Mouse (Mus musculus) ES-E14 (cell line): ENCODE measurements around the gene Gmfg. TPM values are rescaled to one million over a fixed set of nuclear protein-coding genes. Genes with fewer than 3 reads are reported as not detected.
A peak's percentile ranks its signal among the peaks of the same experiment; 100 is the strongest.

ENCODE experiments used
- DNase-seq: peaks from one replicate; pipeline ENCODE4 v3.0.0-alpha.2; 2013; ENCODE audit warnings: low read depth, low spot score
- H3K27ac ChIP-seq: 2 replicates; pipeline ENCODE4 v1.5.1; 2012; ENCODE audit warnings: low read depth, mild to moderate bottlenecking, low read length, moderate library complexity, mixed read lengths; ENCODE audit not compliant: poor library complexity, insufficient read depth, severe bottlenecking
- H3K36me3 ChIP-seq: 2 replicates; pipeline ENCODE4 v1.6.1; 2012; ENCODE audit warnings: mild to moderate bottlenecking, low read length, moderate library complexity, mixed read lengths; ENCODE audit not compliant: control insufficient read depth, poor library complexity, insufficient read depth, severe bottlenecking
- H3K4me1 ChIP-seq, 2 experiments: fragments of 150-350 bp in 1 of 2; sonication (generic) in 1 of 2; 2 replicates each; pipeline ENCODE4 v1.6.1; 2012; ENCODE audit warnings: low read length in 2 of 2, mild to moderate bottlenecking in 1 of 2, mixed read lengths in 1 of 2; ENCODE audit not compliant: control insufficient read depth in 2 of 2, insufficient read depth in 2 of 2, poor library complexity in 1 of 2
- H3K4me3 ChIP-seq, 2 experiments: fragments of 150-350 bp in 1 of 2; sonication (generic) in 1 of 2; 2 replicates each; pipeline ENCODE4 v1.5.1; 2012; ENCODE audit warnings: low read length in 2 of 2, low read depth in 1 of 2, mild to moderate bottlenecking in 1 of 2, mixed read lengths in 1 of 2; ENCODE audit not compliant: insufficient read depth in 1 of 2, poor library complexity in 1 of 2, severe bottlenecking in 1 of 2
- H3K9ac ChIP-seq: 2 replicates; pipeline ENCODE4 v1.6.1; 2012; ENCODE audit warnings: low read depth, mild to moderate bottlenecking, low read length, mixed read lengths; ENCODE audit not compliant: poor library complexity, insufficient read depth, severe bottlenecking
- H3K9me3 ChIP-seq: fragments of 150-350 bp; sonication (generic); 2 replicates; pipeline ENCODE4 v1.6.1; 2012; ENCODE audit warnings: low read depth, mild to moderate bottlenecking, low read length; ENCODE audit not compliant: control insufficient read depth, insufficient read depth
- CHD2 ChIP-seq: IDR thresholded peaks from 2 replicates; pipeline ENCODE4 v1.6.1; 2014; ENCODE audit warnings: mild to moderate bottlenecking, low read depth, low read length, inconsistent platforms
- HCFC1 ChIP-seq: IDR thresholded peaks from 2 replicates; pipeline ENCODE4 v1.6.1; 2012; ENCODE audit warnings: low read length, inconsistent platforms, borderline replicate concordance; ENCODE audit not compliant: insufficient read depth
- MAFK ChIP-seq: IDR thresholded peaks from 2 replicates; pipeline ENCODE4 v1.6.1; 2014; ENCODE audit warnings: mild to moderate bottlenecking, low read depth, low read length, inconsistent platforms; ENCODE audit not compliant: insufficient read depth
- ZC3H11A ChIP-seq: IDR thresholded peaks from 2 replicates; pipeline ENCODE4 v1.6.1; 2012; ENCODE audit warnings: low read depth, mild to moderate bottlenecking, inconsistent platforms, low read length, borderline replicate concordance
- ZNF384 ChIP-seq: IDR thresholded peaks from 2 replicates; pipeline ENCODE4 v1.6.1; 2012; ENCODE audit warnings: low read depth, low read length, inconsistent platforms
- in situ Hi-C, 2 experiments: fragments of 600-800 bp; cut with MboI; formaldehyde crosslinking; loops; one replicate each; pipeline ENCODE4 v1.15.1; 2025; ENCODE audit warnings: low sequenced_read_pairs in 2 of 2, inconsistent platforms in 1 of 2; ENCODE audit not compliant: unreplicated experiment in 2 of 2
- total RNA-seq: library from RNA; depleted of rRNA; stranded (reverse); fragments of 300-350 nt; gene quantifications from 2 replicates; pipeline ENCODE4 v1.2.3, GENCODE M21; 2012; rRNA removed

Gene Gmfg
- total RNA-seq: 12.7 and 17.2 TPM in 2 replicates

DNA sequence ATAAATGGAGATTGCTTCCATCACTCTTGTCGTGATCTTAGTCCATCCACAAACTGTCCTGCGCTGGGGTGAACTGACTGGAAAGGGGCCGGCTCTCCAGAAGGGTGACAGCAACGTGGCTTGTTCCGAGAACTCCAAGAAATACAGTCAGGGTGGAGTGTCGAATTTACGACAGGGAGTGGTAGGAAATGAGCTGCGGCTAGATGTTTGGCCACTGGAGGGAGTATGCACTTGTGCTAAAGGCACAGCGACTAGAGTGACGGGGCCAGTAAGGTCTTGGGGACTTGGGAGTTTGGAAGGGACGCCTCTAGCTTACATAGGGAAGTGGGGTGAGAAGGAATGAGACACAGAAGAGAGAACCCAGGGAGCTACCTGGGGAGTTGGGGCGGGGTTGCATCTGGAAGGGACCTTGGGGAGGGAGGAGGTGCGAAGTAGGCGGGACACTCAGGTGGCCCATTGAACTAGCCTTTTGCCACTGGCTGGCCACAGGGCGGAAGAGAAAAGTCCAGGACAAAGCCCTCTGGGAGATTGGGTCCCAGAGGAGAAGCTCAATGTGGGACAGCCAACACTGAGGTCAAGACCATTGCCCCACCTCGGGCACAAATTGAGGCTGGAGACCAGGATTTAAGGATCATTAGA is at the start of gene Gmfg:
Gmfg (plus strand) TSS at position 516 of the 639 bp plus-strand sequence.
- TF ChIP-seq ZC3H11A (no peak), HCFC1 (no peak), MAFK (no peak), CHD2 (no peak), ZNF384 (no peak)
- H3K27ac ChIP-seq: peak within 1 kb of the TSS; percentile 73

GRCm38 (mm10) chr7:28390331-28390730 is 46.9 kb upstream of the Gmfg start:
- no peak for DNase-seq
- H3K4me1 ChIP-seq: peaks cover 0 to 6% of the 10 kb centered on the region in 2 experiments; a peak in 2 of 4 replicates
- H3K27ac ChIP-seq: no peak overlapping the region
- peaks cover 18% of the 10 kb centered on the region for H3K36me3 ChIP-seq
- in situ Hi-C loops: no loop called here
- H3K9me3 ChIP-seq: no peaks in the 10 kb centered on the region
- no peak for TF ChIP-seq CHD2
- TF ChIP-seq MAFK: no peak
- no peak for TF ChIP-seq HCFC1
- no peak for TF ChIP-seq ZNF384
- no peak for TF ChIP-seq ZC3H11A
- H3K4me3 ChIP-seq: no peak overlapping the region
- H3K9ac ChIP-seq: no peak overlapping the region

More for the DNA sequence above, at the start of gene Gmfg:
- Histone ChIP-seq H3K4me3 (peak within 1 kb of the TSS; percentile 70 to 76), H3K9ac (peak within 1 kb of the TSS; percentile 75), H3K36me3 (no peaks in the 10 kb centered on the region), H3K4me1 (peaks cover 0 to 4% of the 10 kb centered on the region in 2 experiments; a peak in 2 of 4 replicates), H3K9me3 (no peaks in the 10 kb centered on the region)
- in situ Hi-C loops: loop anchor here in 1 of 2 experiments (10.0 kb wide), 1 partner anchor 168 kb away; no protein-coding TSS in a partner anchor
- DNase-seq: peak; percentile 85

DNA sequence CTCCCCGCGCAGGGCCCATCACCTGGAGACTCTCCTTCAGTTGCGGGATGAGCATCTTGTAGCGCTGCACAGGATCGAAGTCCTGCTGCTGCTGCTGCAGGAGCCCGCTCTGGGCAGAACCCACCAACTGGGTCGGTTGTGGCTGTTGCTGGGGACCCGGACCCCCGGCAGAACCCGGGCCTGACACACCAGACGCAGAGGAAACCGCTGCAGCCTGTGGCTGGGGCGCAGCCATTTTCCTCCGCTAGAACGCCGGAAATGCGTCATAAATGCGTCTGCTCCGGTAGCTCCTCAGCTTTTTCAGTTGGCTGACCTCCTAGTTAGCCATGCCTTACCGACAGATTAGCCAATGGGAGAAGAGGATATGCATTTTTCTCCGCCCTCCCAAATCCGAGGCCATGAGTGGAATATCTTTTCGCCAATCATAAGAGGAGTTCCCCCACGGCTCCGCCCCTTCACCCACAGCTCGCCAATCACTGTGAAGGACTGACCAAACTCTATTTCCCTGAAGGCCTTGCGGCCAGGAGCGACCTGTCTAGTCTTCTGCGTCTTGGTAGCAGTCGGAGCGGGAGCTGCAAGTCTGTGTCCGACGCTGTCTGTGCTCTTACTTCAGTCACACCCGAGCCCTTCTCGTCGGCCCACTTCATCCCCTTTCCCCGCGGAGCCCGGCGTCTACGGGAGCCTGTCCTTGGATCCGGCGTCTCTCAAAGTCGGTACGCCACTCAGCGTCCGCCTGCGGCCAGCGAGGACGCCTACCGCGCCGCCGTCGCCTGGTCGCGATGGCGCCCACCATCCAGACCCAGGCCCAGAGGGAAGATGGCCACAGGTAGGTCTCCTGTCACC is 44.6 kb upstream of the Gmfg start, which contains the start of the genes Med29 and Paf1:
Med29 (minus strand) TSS at position 280 of the 843 bp plus-strand sequence.
Paf1 (plus strand) TSS at position 523 of the 843 bp plus-strand sequence.
- Histone ChIP-seq H3K27ac (peak within 1 kb of the TSS; percentile 35; the same call in 1 of the 2 replicates), H3K9me3 (no peaks in the 10 kb centered on the region), H3K9ac (peak within 1 kb of the TSS; percentile 89), H3K4me3 (peak within 1 kb of the TSS; percentile 93 to 99), H3K4me1 (no peaks in the 10 kb centered on the region), H3K36me3 (peaks cover 29% of the 10 kb centered on the region)
- DNase-seq: peak; percentile 98
- TF ChIP-seq CHD2 (peak; percentile 73), ZC3H11A (no peak), ZNF384 (no peak), HCFC1 (0 out of 2 replicates have a peak, but pooled peaks have one; percentile 19)
- in situ Hi-C loops: no loop called here

DNA sequence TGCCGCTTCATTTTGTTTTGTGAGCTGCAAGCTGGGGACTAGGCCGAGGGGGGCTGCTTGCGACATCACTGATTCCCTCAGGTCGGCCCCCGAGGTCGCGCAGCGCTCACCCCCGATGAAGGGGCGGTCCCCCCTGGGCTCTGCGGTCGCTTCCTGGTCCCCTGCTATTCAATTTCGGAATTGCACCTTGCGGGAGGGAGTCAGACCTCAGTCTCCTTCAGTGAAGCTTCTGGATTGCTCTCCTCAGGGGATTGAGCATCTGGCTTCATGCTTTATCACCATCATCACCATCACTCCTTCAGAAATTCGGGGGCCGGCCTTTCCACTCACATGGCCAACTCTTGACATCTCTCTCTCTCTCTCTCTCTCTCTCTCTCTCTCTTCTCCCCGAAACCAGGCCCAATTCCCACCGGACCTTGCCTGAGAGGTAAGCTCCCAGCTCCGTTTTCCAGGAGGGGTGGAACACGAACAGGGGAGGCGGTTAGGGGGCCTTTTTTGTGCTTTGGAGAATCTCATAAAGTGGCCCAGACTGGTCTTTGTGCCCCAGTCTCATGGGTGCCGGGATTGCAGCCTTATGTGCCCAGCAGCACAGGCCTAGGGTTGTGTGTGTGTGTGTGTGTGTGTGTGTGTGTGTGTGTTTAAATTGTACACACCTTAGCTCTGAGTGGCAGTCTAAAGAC is 43.8 kb upstream of the Gmfg start:
- TF ChIP-seq ZC3H11A (no peak), ZNF384 (no peak), MAFK (no peak), CHD2 (no peak), HCFC1 (no peak)
- peaks cover 33% of the 10 kb centered on the region for H3K36me3 ChIP-seq
- in situ Hi-C loops: no loop called here

More for the DNA sequence above, 43.8 kb upstream of the Gmfg start:
- no peak for DNase-seq
- Histone ChIP-seq H3K9me3 (no peaks in the 10 kb centered on the region), H3K4me3 (peak overlapping the region; percentile 83 to 93), H3K4me1 (no peaks in the 10 kb centered on the region), H3K9ac (peak overlapping the region; percentile 89), H3K27ac (peak overlapping the region; percentile 35; the same call in 1 of the 2 replicates)
